Mouse (Mus musculus): Measurements from ENCODE around the gene Ptgfrn. TPM values are rescaled to one million over a fixed set of nuclear protein-coding genes. Genes with fewer than 3 reads are reported as not detected.

Gene Ptgfrn
- 62.8 TPM for polyA plus RNA-seq (2012; fragmentation: generic; extraction: Trizol)

DNA sequence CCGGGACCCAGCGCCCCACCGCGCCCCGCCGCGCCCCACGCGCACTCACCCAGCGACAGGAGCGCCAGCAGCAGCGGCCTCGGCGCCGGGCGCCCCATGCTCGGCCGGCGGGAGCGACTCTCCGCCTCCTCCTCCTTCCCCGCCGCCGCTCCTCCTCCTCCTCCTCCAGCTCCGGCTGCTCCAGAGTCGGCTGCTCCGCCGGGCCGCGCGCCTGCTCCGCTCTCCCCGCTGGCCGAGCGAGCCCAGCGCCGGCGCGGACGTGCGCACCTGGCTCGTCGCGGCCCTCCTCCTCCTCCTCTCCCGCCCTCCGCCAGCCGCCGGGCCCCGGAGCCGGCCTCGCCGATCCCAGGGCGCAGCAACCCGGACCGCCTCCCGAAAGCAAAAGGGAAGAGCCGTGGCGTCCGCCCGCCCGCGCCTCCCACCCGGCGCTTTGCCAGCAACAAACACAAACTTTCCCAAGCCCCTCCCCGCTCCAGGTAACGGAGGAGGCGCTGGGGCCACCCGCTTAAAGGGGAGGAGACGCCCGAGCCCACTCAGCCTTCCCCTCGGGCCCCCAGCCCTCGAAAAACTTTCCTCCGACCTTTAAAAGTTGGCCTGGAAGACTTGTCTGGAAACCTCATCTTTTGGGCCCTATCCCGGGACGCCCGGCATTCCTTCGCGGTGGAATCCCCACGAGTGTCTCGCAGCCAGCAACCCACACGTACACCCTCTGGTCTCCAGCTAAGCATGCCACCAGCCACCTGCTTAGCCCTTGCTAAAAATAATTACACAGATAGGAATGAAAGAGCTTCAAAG is at the start of gene Ptgfrn:
Ptgfrn (minus strand) TSS at position 236 of the 795 bp plus-strand sequence.
- peak; percentile 67 for TF ChIP-seq POLR2A (IDR thresholded peaks at IDR 0.05; ENCODE audit: insufficient read length, low read depth)
- no peak for TF ChIP-seq CEBPB (IDR thresholded peaks at IDR 0.05; ENCODE audit: insufficient read depth, poor library complexity, severe bottlenecking)
- no peak for TF ChIP-seq SRF (IDR thresholded peaks at IDR 0.05; ENCODE audit: control insufficient read depth, insufficient read length, low read depth)
- TF ChIP-seq MYOG (IDR thresholded peaks at IDR 0.05; ENCODE audit: control insufficient read depth in 1 of 3, insufficient read depth in 1 of 3, insufficient read length in 2 of 3, low read depth in 2 of 3), result peak in 1 of 3 experiments; percentile 53
- no peak for TF ChIP-seq POLR2AphosphoS2 (IDR thresholded peaks at IDR 0.05; ENCODE audit: insufficient read length, low read depth)
- TF ChIP-seq MYOD1 (IDR thresholded peaks at IDR 0.05; ENCODE audit: control insufficient read depth in 1 of 3, insufficient read length in 2 of 3, low read depth in 2 of 3), result peak in 2 of 3 experiments; percentile 45 to 81
- TF ChIP-seq TCF12 (IDR thresholded peaks at IDR 0.05; ENCODE audit: insufficient read depth, poor library complexity, severe bottlenecking), result no peak
- TF ChIP-seq MAX (IDR thresholded peaks at IDR 0.05; ENCODE audit: low read depth), result no peak

GRCm38 (mm10) chr3:101159701-101160100 is 49.6 kb upstream of the Ptgfrn start:
- Histone ChIP-seq H3K4me2 (ENCODE audit: low read depth) (no peak overlapping the region), H3K27me3 (ENCODE audit: control insufficient read depth, insufficient read depth, insufficient read length) (no peaks in the 10 kb centered on the region), H3K36me3 (ENCODE audit: control insufficient read depth, insufficient read depth) (no peaks in the 10 kb centered on the region), H3K79me2 (ENCODE audit: control insufficient read depth, insufficient read depth) (no peaks in the 10 kb centered on the region), H3ac (ENCODE audit: control insufficient read depth, insufficient read length) (no peak overlapping the region), H3K4me3 (no peak overlapping the region)
- TF ChIP-seq MYOG (IDR thresholded peaks at IDR 0.05; ENCODE audit: control insufficient read depth in 1 of 3, insufficient read depth in 1 of 3, insufficient read length in 2 of 3, low read depth in 2 of 3) (no peak), MYOD1 (IDR thresholded peaks at IDR 0.05; ENCODE audit: control insufficient read depth in 1 of 3, insufficient read length in 2 of 3, low read depth in 2 of 3) (no peak), TCF12 (IDR thresholded peaks at IDR 0.05; ENCODE audit: insufficient read depth, poor library complexity, severe bottlenecking) (no peak), POLR2AphosphoS2 (IDR thresholded peaks at IDR 0.05; ENCODE audit: insufficient read length, low read depth) (no peak), MAX (IDR thresholded peaks at IDR 0.05; ENCODE audit: low read depth) (no peak), CEBPB (IDR thresholded peaks at IDR 0.05; ENCODE audit: insufficient read depth, poor library complexity, severe bottlenecking) (no peak), TCF3 (IDR thresholded peaks at IDR 0.05; ENCODE audit: insufficient read length, low read depth) (no peak), USF1 (IDR thresholded peaks at IDR 0.05; ENCODE audit: low read depth) (no peak), POLR2A (IDR thresholded peaks at IDR 0.05; ENCODE audit: insufficient read length, low read depth) (no peak), E2F4 (IDR thresholded peaks at IDR 0.05; ENCODE audit: insufficient read depth) (no peak), REST (IDR thresholded peaks at IDR 0.05; ENCODE audit: insufficient read depth, insufficient read length) (no peak), SRF (IDR thresholded peaks at IDR 0.05; ENCODE audit: control insufficient read depth, insufficient read length, low read depth) (no peak)

More for the DNA sequence above, at the start of gene Ptgfrn:
- Histone ChIP-seq H3K27me3 (ENCODE audit: control insufficient read depth, insufficient read depth, insufficient read length) (no peaks in the 10 kb centered on the region), H3K79me2 (ENCODE audit: control insufficient read depth, insufficient read depth) (peaks cover 20% of the 10 kb centered on the region), H3K4me2 (ENCODE audit: low read depth) (peak within 1 kb of the TSS; percentile 74), H3K36me3 (ENCODE audit: control insufficient read depth, insufficient read depth) (no peaks in the 10 kb centered on the region), H3ac (ENCODE audit: control insufficient read depth, insufficient read length) (peak within 1 kb of the TSS; percentile 42), H3K4me3 (peak within 1 kb of the TSS; percentile 32)

GRCm38 (mm10) chr3:101154067-101154466 is 44.0 kb upstream of the Ptgfrn start:
- Histone ChIP-seq H3K4me3 (no peak overlapping the region), H3K27me3 (ENCODE audit: control insufficient read depth, insufficient read depth, insufficient read length) (no peaks in the 10 kb centered on the region), H3K79me2 (ENCODE audit: control insufficient read depth, insufficient read depth) (no peaks in the 10 kb centered on the region), H3K36me3 (ENCODE audit: control insufficient read depth, insufficient read depth) (no peaks in the 10 kb centered on the region), H3ac (ENCODE audit: control insufficient read depth, insufficient read length) (no peak overlapping the region), H3K4me2 (ENCODE audit: low read depth) (no peak overlapping the region)
- TF ChIP-seq REST (IDR thresholded peaks at IDR 0.05; ENCODE audit: insufficient read depth, insufficient read length) (no peak), TCF3 (IDR thresholded peaks at IDR 0.05; ENCODE audit: insufficient read length, low read depth) (no peak), TCF12 (IDR thresholded peaks at IDR 0.05; ENCODE audit: insufficient read depth, poor library complexity, severe bottlenecking) (no peak), MYOD1 (IDR thresholded peaks at IDR 0.05; ENCODE audit: control insufficient read depth in 1 of 3, insufficient read length in 2 of 3, low read depth in 2 of 3) (no peak), MYOG (IDR thresholded peaks at IDR 0.05; ENCODE audit: control insufficient read depth in 1 of 3, insufficient read depth in 1 of 3, insufficient read length in 2 of 3, low read depth in 2 of 3) (no peak), MAX (IDR thresholded peaks at IDR 0.05; ENCODE audit: low read depth) (no peak), POLR2A (IDR thresholded peaks at IDR 0.05; ENCODE audit: insufficient read length, low read depth) (no peak), E2F4 (IDR thresholded peaks at IDR 0.05; ENCODE audit: insufficient read depth) (no peak), SRF (IDR thresholded peaks at IDR 0.05; ENCODE audit: control insufficient read depth, insufficient read length, low read depth) (no peak), CEBPB (IDR thresholded peaks at IDR 0.05; ENCODE audit: insufficient read depth, poor library complexity, severe bottlenecking) (no peak), USF1 (IDR thresholded peaks at IDR 0.05; ENCODE audit: low read depth) (no peak), POLR2AphosphoS2 (IDR thresholded peaks at IDR 0.05; ENCODE audit: insufficient read length, low read depth) (no peak)

DNA sequence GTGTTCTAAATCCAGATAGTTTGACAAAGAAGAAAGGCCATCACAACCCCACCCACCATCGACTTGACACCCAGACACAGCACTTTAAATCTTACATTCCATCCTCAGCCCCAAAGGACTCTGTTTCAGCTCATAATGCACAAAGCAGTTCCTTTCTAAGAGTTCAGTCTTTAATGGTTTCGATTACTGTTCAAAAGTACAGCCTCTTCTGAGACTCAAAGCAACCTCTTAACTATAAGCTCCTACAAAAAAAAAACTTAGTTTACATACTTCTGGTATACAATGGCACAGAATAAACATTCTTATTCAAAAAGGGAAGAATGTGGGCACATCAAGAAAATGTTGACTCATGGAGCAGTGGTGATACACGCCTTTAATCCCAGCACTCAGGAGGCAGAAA is 43.3 kb upstream of the Ptgfrn start:
- H3K4me3 ChIP-seq, result no peak overlapping the region
- H3K36me3 ChIP-seq (ENCODE audit: control insufficient read depth, insufficient read depth), result no peaks in the 10 kb centered on the region
- H3K27me3 ChIP-seq (ENCODE audit: control insufficient read depth, insufficient read depth, insufficient read length), result no peaks in the 10 kb centered on the region
- no peak overlapping the region for H3ac ChIP-seq (ENCODE audit: control insufficient read depth, insufficient read length)
- H3K4me2 ChIP-seq (ENCODE audit: low read depth), result no peak overlapping the region
- no peaks in the 10 kb centered on the region for H3K79me2 ChIP-seq (ENCODE audit: control insufficient read depth, insufficient read depth)
- TF ChIP-seq MAX (IDR thresholded peaks at IDR 0.05; ENCODE audit: low read depth) (no peak), USF1 (IDR thresholded peaks at IDR 0.05; ENCODE audit: low read depth) (no peak), E2F4 (IDR thresholded peaks at IDR 0.05; ENCODE audit: insufficient read depth) (no peak)

Data from myocyte (in vitro differentiated cells).